Mouse (Mus musculus) forebrain, embryonic 10.5 days (tissue): ENCODE measurements around the gene Neil1. TPM values are rescaled to one million over a fixed set of nuclear protein-coding genes. Genes with fewer than 3 reads are reported as not detected.

Source experiments
- DNase-seq: peaks from one replicate; pipeline ENCODE4 v3.0.0-alpha.2; 2017; ENCODE audit warnings: low spot score; ENCODE audit errors: extremely low spot score
- H3K27ac ChIP-seq: fragments of 300-500 bp; sonication (generic); 2 replicates; pipeline ENCODE4 v1.5.1; 2016; ENCODE audit warnings: mild to moderate bottlenecking
- H3K27me3 ChIP-seq: fragments of 300-500 bp; sonication (generic); 2 replicates; pipeline ENCODE4 v1.6.1; 2016; ENCODE audit warnings: mild to moderate bottlenecking; ENCODE audit not compliant: poor library complexity, severe bottlenecking
- H3K36me3 ChIP-seq: fragments of 300-500 bp; sonication (generic); replicated peaks from 2 replicates; pipeline ENCODE4 v1.6.1; 2016; ENCODE audit warnings: mild to moderate bottlenecking, moderate library complexity
- H3K4me1 ChIP-seq: fragments of 300-500 bp; sonication (generic); 2 replicates; pipeline ENCODE4 v1.6.1; 2016
- H3K4me3 ChIP-seq: fragments of 300-500 bp; sonication (generic); 2 replicates; pipeline ENCODE4 v1.5.1; 2016; ENCODE audit warnings: mild to moderate bottlenecking, moderate library complexity
- H3K9me3 ChIP-seq: fragments of 300-500 bp; sonication (generic); 2 replicates; pipeline ENCODE4 v1.6.1; 2016; ENCODE audit warnings: mild to moderate bottlenecking, moderate library complexity
- WGBS: fragments of 180-500 bp; shearing (Covaris S2); methylation state at CpG from one replicate; pipeline ENCODE4 v1.1.7; 2016; 5-methylcytosine and 5-hydroxymethylcytosine counted together
- polyA plus RNA-seq: library from polyadenylated mRNA; unstranded; fragments of >200 nt; fragmentation: Nextera tagmentation; extraction: Ambion mirVana; gene quantifications from 2 replicates; pipeline ENCODE4 v1.2.1, GENCODE M21; 2016

Gene Neil1
- polyA plus RNA-seq, 1 experiment from 2014 or later: 6.0 TPM

- H3K36me3 ChIP-seq: peaks cover 54% of the 10 kb centered on the region
- WGBS: under 1% methylated on average over 58 of the region's 58 CpGs
- H3K27ac ChIP-seq: peak within 1 kb of the TSS; percentile 93
Measured at GRCm38 (mm10) chr9:57130577-57131433, 17.3 kb downstream of the Neil1 start, which contains the start of gene Man2c1. Gene Man2c1, plus strand, starts transcription at chr9:57130690.

GRCm38 (mm10) chr9:57129641-57130040 lies 18.5 kb downstream of the Neil1 start:
- peaks cover 54% of the 10 kb centered on the region for H3K36me3 ChIP-seq
- H3K27ac ChIP-seq: no peak overlapping the region
- peak overlapping the region; percentile 76 for H3K4me3 ChIP-seq
- H3K27me3 ChIP-seq: no peaks in the 10 kb centered on the region
- peaks cover 24% of the 10 kb centered on the region for H3K4me1 ChIP-seq
- no peaks in the 10 kb centered on the region for H3K9me3 ChIP-seq
- DNase-seq: no peak

More at GRCm38 (mm10) chr9:57130577-57131433, 17.3 kb downstream of the Neil1 start, which contains the start of gene Man2c1:
- Histone ChIP-seq H3K4me1 (peaks cover 24% of the 10 kb centered on the region), H3K4me3 (peak within 1 kb of the TSS; percentile 76), H3K9me3 (no peaks in the 10 kb centered on the region), H3K27me3 (no peaks in the 10 kb centered on the region)
- peak; percentile 89 for DNase-seq

- Histone ChIP-seq H3K27ac (no peak overlapping the region), H3K4me3 (no peak overlapping the region), H3K9me3 (no peaks in the 10 kb centered on the region), H3K36me3 (peaks cover 99% of the 10 kb centered on the region), H3K4me1 (no peaks in the 10 kb centered on the region), H3K27me3 (no peaks in the 10 kb centered on the region)
- no peak for DNase-seq
- 94% methylated on average over 13 of the region's 13 CpGs for WGBS
Measured at GRCm38 (mm10) chr9:57117261-57117755, 30.8 kb downstream of the Neil1 start.

Other genes with a start within 250 kb of the Neil1 start
- 8.6 and 9.9 TPM in 2 replicates for gene Snx33, start 219.9 kb downstream of the Neil1 start, polyA plus RNA-seq
- gene Imp3, start 210.8 kb downstream of the Neil1 start, polyA plus RNA-seq: 62.6 and 72.1 TPM in 2 replicates
- 28.9 and 29.3 TPM in 2 replicates for gene Snupn, start 197.4 kb downstream of the Neil1 start, polyA plus RNA-seq
- gene Ptpn9, start 153.4 kb downstream of the Neil1 start, polyA plus RNA-seq: 17.7 and 20.2 TPM in 2 replicates
- 53.9 and 54.5 TPM in 2 replicates for gene Sin3a, start 76.3 kb downstream of the Neil1 start, polyA plus RNA-seq
- 63.3 and 68.8 TPM in 2 replicates for gene Man2c1, start 17.6 kb downstream of the Neil1 start, polyA plus RNA-seq
- 106 and 111 TPM in 2 replicates for gene Commd4, start 10.0 kb upstream of the Neil1 start, polyA plus RNA-seq
- gene Trcg1, start 88.3 kb upstream of the Neil1 start, polyA plus RNA-seq: 0.05 TPM in 1 of 2 replicates, not detected in the other
- 14.8 and 15.6 TPM in 2 replicates for gene 1700017B05Rik, start 114.3 kb upstream of the Neil1 start, polyA plus RNA-seq